Mouse (Mus musculus): ENCODE results near the gene Tspan9.

- TF ChIP-seq CTCF (IDR thresholded peaks at IDR 0.05; ENCODE audit: low read depth) (no peak), EP300 (optimal IDR thresholded peaks at IDR 0.05) (no peak)
Observed at GRCm38 (mm10) chr6:128158031-128158430, 14.6 kb upstream of the Tspan9 start.
